Mouse (Mus musculus) embryonic facial prominence, embryonic 11.5 days (tissue): ENCODE measurements around the gene Polrmt. TPM values are rescaled to one million over a fixed set of nuclear protein-coding genes. Genes with fewer than 3 reads are reported as not detected.
"Not testable (repeated sequence)": the region's sequence is repeated elsewhere in the genome, so short reads cannot be mapped to it uniquely, and the experiment has no call there.

Source experiments
- ATAC-seq: fragments of 200-750 bp; cut with Nextera tagmentation; replicated peaks from 2 replicates; pipeline ENCODE4 v1.8.0; 2017; ENCODE audit warnings: low read depth; ENCODE audit not compliant: insufficient number of reproducible peaks, low FRiP score, low TSS enrichment
- DNase-seq: peaks from one replicate; pipeline ENCODE4 v3.0.0-alpha.2; 2015; ENCODE audit warnings: low spot score
- H3K27ac ChIP-seq: fragments of 300-500 bp; sonication (generic); replicated peaks from 2 replicates; pipeline ENCODE4 v1.5.1; 2014; ENCODE audit warnings: mild to moderate bottlenecking, low read depth, low read length, control low read depth
- H3K27me3 ChIP-seq: fragments of 300-500 bp; sonication (generic); 2 replicates; pipeline ENCODE4 v1.6.1; 2014; ENCODE audit warnings: mild to moderate bottlenecking, low read length, moderate library complexity, mixed read lengths; ENCODE audit not compliant: control insufficient read depth, insufficient read depth
- H3K36me3 ChIP-seq: fragments of 300-500 bp; sonication (generic); replicated peaks from 2 replicates; pipeline ENCODE4 v1.6.1; 2014; ENCODE audit warnings: low read depth, mild to moderate bottlenecking, low read length, moderate library complexity, mixed read lengths; ENCODE audit not compliant: control insufficient read depth, insufficient read depth
- H3K4me1 ChIP-seq: fragments of 300-500 bp; sonication (generic); 2 replicates; pipeline ENCODE4 v1.6.1; 2014; ENCODE audit warnings: low read length, mixed read lengths; ENCODE audit not compliant: control insufficient read depth, insufficient read depth
- H3K4me2 ChIP-seq: fragments of 300-500 bp; sonication (generic); 2 replicates; pipeline ENCODE4 v1.6.1; 2014; ENCODE audit warnings: low read depth, mild to moderate bottlenecking, control low read depth, low read length, moderate library complexity
- H3K4me3 ChIP-seq: fragments of 300-500 bp; sonication (generic); 2 replicates; pipeline ENCODE4 v1.5.1; 2014; ENCODE audit warnings: low read depth, low read length, control low read depth
- H3K9ac ChIP-seq: fragments of 300-500 bp; sonication (generic); replicated peaks from 2 replicates; pipeline ENCODE4 v1.6.1; 2014; ENCODE audit warnings: mild to moderate bottlenecking, control low read depth, low read length
- H3K9me3 ChIP-seq: fragments of 300-500 bp; sonication (generic); replicated peaks from 2 replicates; pipeline ENCODE4 v1.6.1; 2016; ENCODE audit warnings: mild to moderate bottlenecking, low read length, inconsistent platforms, mixed read lengths; ENCODE audit not compliant: control insufficient read depth
- WGBS: fragments of 180-500 bp; shearing (Covaris S2); extraction: QIAGEN DNeasy Blood & Tissue Kit; methylation state at CpG from one replicate; pipeline ENCODE4 v1.1.7; 2014; 5-methylcytosine and 5-hydroxymethylcytosine counted together
- polyA plus RNA-seq: library from polyadenylated mRNA; unstranded; fragments of >200 nt; fragmentation: Nextera tagmentation; extraction: Ambion mirVana; gene quantifications from 2 replicates; pipeline ENCODE4 v1.2.1, GENCODE M21; 2014

The Polrmt gene
- polyA plus RNA-seq, 1 experiment from 2014 or later, result 30.5 TPM

- no peak for ATAC-seq
Measured at GRCm38 (mm10) chr10:79703541-79703940, 42.8 kb downstream of the Polrmt start.

GRCm38 (mm10) chr10:79702970-79703369 lies 43.4 kb downstream of the Polrmt start:
- H3K4me2 ChIP-seq, H3K4me3 ChIP-seq, H3K9me3 ChIP-seq, H3K36me3 ChIP-seq, DNase-seq, H3K9ac ChIP-seq, H3K27ac ChIP-seq, ATAC-seq, H3K27me3 ChIP-seq: not testable (repeated sequence)
- 87% methylated on average over 2 of the region's 4 CpGs for WGBS
- H3K4me1 ChIP-seq, result peaks cover 13% of the 10 kb centered on the region

More at GRCm38 (mm10) chr10:79703541-79703940, 42.8 kb downstream of the Polrmt start:
- Histone ChIP-seq H3K4me1 (peaks cover 13% of the 10 kb centered on the region), H3K4me3 (peak overlapping the region; percentile 73), H3K36me3 (no peaks in the 10 kb centered on the region), H3K4me2 (no peak overlapping the region; the same call in 1 of the 2 replicates), H3K27me3 (no peaks in the 10 kb centered on the region), H3K9me3 (no peaks in the 10 kb centered on the region), H3K27ac (no peak overlapping the region), H3K9ac (no peak overlapping the region)
- DNase-seq, result no peak
- 79% methylated on average over 10 of the region's 10 CpGs for WGBS

GRCm38 (mm10) chr10:79701443-79702129 lies 44.8 kb downstream of the Polrmt start:
- Histone ChIP-seq H3K4me1 (peaks cover 13% of the 10 kb centered on the region), H3K27me3 (no peaks in the 10 kb centered on the region), H3K9ac (no peak overlapping the region; the same call in 1 of the 2 replicates), H3K9me3 (no peaks in the 10 kb centered on the region), H3K36me3 (no peaks in the 10 kb centered on the region), H3K4me3 (no peak overlapping the region), H3K27ac (no peak overlapping the region), H3K4me2 (no peak overlapping the region)
- WGBS, result 37% methylated on average over 10 of the region's 10 CpGs
- ATAC-seq (no peak), DNase-seq (no peak)

- 44% methylated on average over 7 of the region's 7 CpGs for WGBS
- H3K27ac ChIP-seq, result no peak overlapping the region
- no peaks in the 10 kb centered on the region for H3K27me3 ChIP-seq
- H3K9me3 ChIP-seq, result no peaks in the 10 kb centered on the region
- H3K4me3 ChIP-seq, result no peak overlapping the region
- peaks cover 8% of the 10 kb centered on the region for H3K4me1 ChIP-seq
- 0 out of 2 replicates have a peak overlapping the region, but pooled peaks have one; percentile 32 for H3K9ac ChIP-seq
- DNase-seq, result no peak
- no peak for ATAC-seq
- no peak overlapping the region for H3K4me2 ChIP-seq
- no peaks in the 10 kb centered on the region for H3K36me3 ChIP-seq
Measured at GRCm38 (mm10) chr10:79700676-79701075, 45.7 kb downstream of the Polrmt start.

GRCm38 (mm10) chr10:79698459-79698858 lies 47.9 kb downstream of the Polrmt start:
- Histone ChIP-seq H3K4me1 (peaks cover 3% of the 10 kb centered on the region), H3K4me2 (no peak overlapping the region), H3K9ac (no peak overlapping the region), H3K4me3 (no peak overlapping the region), H3K36me3 (no peaks in the 10 kb centered on the region), H3K9me3 (no peaks in the 10 kb centered on the region), H3K27ac (no peak overlapping the region), H3K27me3 (no peaks in the 10 kb centered on the region)
- DNase-seq, result no peak
- WGBS, result 90% methylated on average over 6 of the region's 6 CpGs
- no peak for ATAC-seq

GRCm38 (mm10) chr10:79697916-79698315 lies 48.5 kb downstream of the Polrmt start:
- Histone ChIP-seq H3K36me3 (no peaks in the 10 kb centered on the region), H3K27ac (no peak overlapping the region), H3K9ac (no peak overlapping the region), H3K4me1 (peaks cover 3% of the 10 kb centered on the region), H3K4me2 (no peak overlapping the region), H3K4me3 (no peak overlapping the region), H3K27me3 (no peaks in the 10 kb centered on the region), H3K9me3 (no peaks in the 10 kb centered on the region)
- DNase-seq (no peak), ATAC-seq (no peak)
- 84% methylated on average over 6 of the region's 6 CpGs for WGBS

GRCm38 (mm10) chr10:79696129-79696651 lies 50.2 kb downstream of the Polrmt start:
- Histone ChIP-seq H3K27ac (0 out of 2 replicates have a peak overlapping the region, but pooled peaks have one; percentile 13), H3K4me2 (0 out of 2 replicates have a peak overlapping the region, but pooled peaks have one; percentile 10), H3K4me3 (no peak overlapping the region), H3K4me1 (peaks cover 3% of the 10 kb centered on the region), H3K9me3 (no peaks in the 10 kb centered on the region), H3K9ac (no peak overlapping the region), H3K27me3 (no peaks in the 10 kb centered on the region), H3K36me3 (no peaks in the 10 kb centered on the region)
- WGBS, result 27% methylated on average over 9 of the region's 9 CpGs
- no peak for DNase-seq
- no peak for ATAC-seq
